ENCODE assay signal across 23 mouse cellular contexts in genomic region chr8:48032046-48032445, GRCm38 (mm10). TPM values are rescaled to one million over a fixed set of nuclear protein-coding genes. Genes with fewer than 3 reads are reported as not detected.
DNase-seq lines count a peak whose midpoint lies in the region; ATAC-seq lines count a peak whose summit lies in the region.
"Had no signal": no experiment of that assay in that cellular context is flagged by ENCODE, and none has a peak within 500 bp of the region (broad histone marks: within the 10 kb centered on the region; RNA-seq: fewer than 3 reads in every experiment).

No protein-coding gene starts in this region.

- H3K9ac ChIP-seq in midbrain, embryonic 11.5 days (ENCODE audit: low read length): no peak overlapping the region
- H3K9ac ChIP-seq: embryonic facial prominence, embryonic 12.5 days; forebrain, embryonic 13.5 days; forebrain, embryonic 15.5 days; forebrain, postnatal 0 days had no signal

- DNase-seq in adipocyte (ENCODE audit: low spot score): peak; percentile 12
- DNase-seq in embryo, embryonic 10.5 days (ENCODE audit: low spot score): peak; percentile 60
- peak; percentile 42 for DNase-seq in embryo, embryonic 9.5 days (ENCODE audit: extremely low spot score)
- DNase-seq in mesoderm, embryonic 11.5 days (ENCODE audit: low read depth, low spot score): peak; percentile 40
- no peak for DNase-seq in midbrain, embryonic 11.5 days (ENCODE audit: low spot score, missing footprints)
- no peak for DNase-seq in adrenal gland, adult 2 months
- no peak for DNase-seq in Muller cell, postnatal 12 days (ENCODE audit: inconsistent ontology term)
- DNase-seq: adrenal gland, postnatal 10 days; adrenal gland, postnatal 25 days; B cell, adult 2 months; cerebellum, adult 11 months; cerebellum, adult 18-20 months; cerebellum, adult 8-10 months; cerebellum, adult 9-11 months; cerebellum, postnatal 14 days; cerebellum, postnatal 36 days; forebrain, postnatal 0 days had no signal

- no peak for ATAC-seq in midbrain, embryonic 11.5 days (ENCODE audit: low FRiP score)
- ATAC-seq: CD4-positive, CD25-positive, alpha-beta regulatory T cell, adult 4 months; forebrain, embryonic 13.5 days; forebrain, embryonic 15.5 days; forebrain, postnatal 0 days had no signal

- no peaks in the 10 kb centered on the region for H3K27me3 ChIP-seq in midbrain, embryonic 11.5 days (ENCODE audit: control insufficient read depth, insufficient read depth, low read length)
- H3K27me3 ChIP-seq: CH12.LX; embryonic facial prominence, embryonic 12.5 days; forebrain, embryonic 13.5 days; forebrain, embryonic 15.5 days had no signal

- H3K4me1 ChIP-seq in midbrain, embryonic 11.5 days (ENCODE audit: control insufficient read depth, insufficient read depth, low read length): no peaks in the 10 kb centered on the region
- H3K4me1 ChIP-seq: embryonic facial prominence, embryonic 12.5 days had no signal

- H3K4me2 ChIP-seq in midbrain, embryonic 11.5 days: no peak overlapping the region
- H3K4me2 ChIP-seq: embryonic facial prominence, embryonic 12.5 days; forebrain, embryonic 13.5 days; forebrain, embryonic 15.5 days had no signal

- no peak overlapping the region for H3K27ac ChIP-seq in midbrain, embryonic 11.5 days (ENCODE audit: low read depth, low read length)
- H3K27ac ChIP-seq: embryonic facial prominence, embryonic 12.5 days; forebrain, embryonic 13.5 days; forebrain, embryonic 15.5 days had no signal

- no peak overlapping the region for H3K4me3 ChIP-seq in midbrain, embryonic 11.5 days (ENCODE audit: low read depth, low read length)
- H3K4me3 ChIP-seq: embryonic facial prominence, embryonic 12.5 days; forebrain, embryonic 13.5 days; forebrain, embryonic 15.5 days had no signal

- WGBS in midbrain, embryonic 11.5 days: 64% methylated on average over 2 of the region's 2 CpGs

- no peaks in the 10 kb centered on the region for H3K9me3 ChIP-seq in midbrain, embryonic 11.5 days (ENCODE audit: control insufficient read depth, low read length)
- H3K9me3 ChIP-seq: embryonic facial prominence, embryonic 12.5 days; forebrain, embryonic 15.5 days; G1E had no signal

- no peaks in the 10 kb centered on the region for H3K36me3 ChIP-seq in midbrain, embryonic 11.5 days (ENCODE audit: control insufficient read depth, insufficient read depth, low read length)
- H3K36me3 ChIP-seq: embryonic facial prominence, embryonic 12.5 days; forebrain, embryonic 15.5 days; G1E had no signal

RNA-seq across cellular contexts. Expression of gene Wwc2, which starts 41.3 kb away (rescaled TPM):
- polyA plus RNA-seq in midbrain, embryonic 11.5 days (2014; fragmentation: Nextera tagmentation; extraction: Ambion mirVana): 6.0 and 6.2 TPM in 2 replicates
- total RNA-seq in adrenal gland, adult 2 months (2021): 10 to 100 TPM; 21.9 to 25.7 TPM
- polyA plus RNA-seq in adrenal gland, adult 2 months (2012; rRNA removed): 13.0 and 13.1 TPM in 2 replicates

Comparison
In these comparisons a context has a peak if more than half of its experiments do, and no peak if none do; other contexts are left out.
1. DNase-seq: peak in adipocyte (single experiment), embryo, embryonic 10.5 days (single experiment), embryo, embryonic 9.5 days (single experiment) and mesoderm, embryonic 11.5 days (single experiment); none in midbrain, embryonic 11.5 days (single experiment), adrenal gland, adult 2 months (single experiment) and Muller cell, postnatal 12 days (single experiment).